ENCODE assay signal across 9 mouse cellular contexts in the genomic region with DNA sequence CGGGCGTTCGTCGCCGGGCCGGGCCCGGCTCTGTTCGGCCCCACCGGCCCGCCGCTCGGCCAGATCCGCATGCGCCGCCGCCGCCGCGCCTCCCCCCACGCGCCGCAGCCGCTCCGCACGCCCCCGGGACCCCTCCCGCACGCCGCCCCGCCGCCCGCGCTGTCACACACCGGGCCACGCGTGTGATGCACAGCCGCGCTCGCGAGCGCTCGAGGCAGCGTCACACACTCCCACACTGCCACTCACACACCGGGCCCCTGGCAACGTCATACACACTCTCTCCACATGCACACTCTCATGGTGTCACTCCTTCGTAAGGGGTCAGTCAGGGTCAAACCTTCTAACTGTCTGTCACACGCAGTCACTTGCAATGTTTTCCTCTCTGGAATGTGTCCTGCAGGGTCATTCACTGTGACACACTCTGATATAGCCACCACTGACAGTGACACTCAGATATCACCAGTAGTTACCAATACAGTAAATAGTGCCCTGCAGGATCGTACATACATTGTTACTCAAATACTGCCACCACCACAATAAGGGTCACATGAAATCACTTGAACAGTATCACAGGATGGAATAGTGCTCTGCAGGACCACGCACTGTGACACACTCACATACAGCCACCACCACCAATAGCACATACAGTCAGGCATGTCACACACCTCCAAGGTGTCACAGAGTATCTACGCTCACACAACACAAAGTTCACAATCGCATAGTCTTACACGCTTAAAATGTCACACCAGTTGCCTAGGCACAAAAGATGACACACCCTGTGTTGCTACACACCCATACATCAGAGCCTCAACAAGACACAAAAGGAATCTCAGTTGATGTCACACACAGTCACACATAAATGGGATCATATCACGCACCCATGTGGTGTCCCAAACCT. TPM values are rescaled to one million over a fixed set of nuclear protein-coding genes. Genes with fewer than 3 reads are reported as not detected.
A peak's percentile ranks its signal among the peaks of the same experiment; 100 is the strongest.
DNase-seq lines count a peak whose midpoint lies in the region; ATAC-seq and TF ChIP-seq lines count a peak whose summit lies in the region.
"Had no signal": no experiment of that assay in that cellular context is flagged by ENCODE, and none has a peak within 500 bp of the region (broad histone marks: within the 10 kb centered on the region; RNA-seq: fewer than 3 reads in every experiment).

No protein-coding gene starts in this region.

- H3K79me2 ChIP-seq in MEL (ENCODE audit: control insufficient read depth, insufficient read depth, low read length, poor library complexity): peaks cover 11% of the 10 kb centered on the region

- no peak overlapping the region for H3K27ac ChIP-seq in MEL (ENCODE audit: control insufficient read depth, low read depth, low read length)
- peak overlapping the region; percentile 79 for H3K27ac ChIP-seq in heart, embryonic 10.5 days
- no peak overlapping the region; the same call in 1 of the 2 replicates for H3K27ac ChIP-seq in liver, embryonic 15.5 days (replicated peaks)

- DNase-seq in CD4-positive, CD25-positive, alpha-beta regulatory T cell, adult 2 months (ENCODE audit: low read depth, low spot score): peak; percentile 70
- peak; percentile 34 for DNase-seq in MEL (ENCODE audit: low read depth, low spot score)
- no peak for DNase-seq in heart, embryonic 10.5 days (ENCODE audit: low spot score)
- peak; percentile 66 for DNase-seq in layer of hippocampus, adult 11-12 months (ENCODE audit: low spot score)
- DNase-seq in retina, postnatal 1 day: peak; percentile 76

- TF ChIP-seq POLR2A in MEL (IDR thresholded peaks at IDR 0.05; ENCODE audit: control insufficient read depth in 1 of 2, insufficient read depth in 1 of 2, low read depth in 1 of 2, low read length in 2 of 2, poor library complexity in 1 of 2): no peak

- H3K27me3 ChIP-seq in MEL (ENCODE audit: control insufficient read depth in 1 of 2, insufficient read depth in 2 of 2, low read length in 2 of 2): peaks cover 2 to 4% of the 10 kb centered on the region in 2 experiments; a peak in 3 of 4 replicates
- H3K27me3 ChIP-seq in heart, embryonic 10.5 days (ENCODE audit: insufficient read depth, poor library complexity, severe bottlenecking): peaks cover 31% of the 10 kb centered on the region
- H3K27me3 ChIP-seq in liver, embryonic 15.5 days: peaks cover 52% of the 10 kb centered on the region

- H3K4me3 ChIP-seq in MEL (ENCODE audit: control insufficient read depth in 1 of 2, insufficient read depth in 1 of 2, low read depth in 2 of 2, low read length in 2 of 2): peak overlapping the region; percentile 52 to 70
- peak overlapping the region; percentile 73 for H3K4me3 ChIP-seq in heart, embryonic 10.5 days
- H3K4me3 ChIP-seq in liver, embryonic 15.5 days (replicated peaks): peak overlapping the region; percentile 80

- no peak for TF ChIP-seq EP300 in MEL (IDR thresholded peaks at IDR 0.05; ENCODE audit: low read depth in 1 of 2, low read length in 2 of 2)

- 7% methylated on average over 47 of the region's 53 CpGs for WGBS in heart, embryonic 10.5 days
- 7% methylated on average over 52 of the region's 53 CpGs for WGBS in liver, embryonic 15.5 days (ENCODE audit: insufficient replicate concordance)

- peaks cover 4 to 23% of the 10 kb centered on the region in 2 experiments for H3K4me1 ChIP-seq in MEL (ENCODE audit: control insufficient read depth in 1 of 2, insufficient read depth in 2 of 2, low read length in 2 of 2)
- peaks cover 24% of the 10 kb centered on the region for H3K4me1 ChIP-seq in heart, embryonic 10.5 days
- peaks cover 46% of the 10 kb centered on the region for H3K4me1 ChIP-seq in liver, embryonic 15.5 days (replicated peaks)

- H3K9me3 ChIP-seq in MEL (replicated peaks; ENCODE audit: insufficient read depth, low read length): no peaks in the 10 kb centered on the region
- no peaks in the 10 kb centered on the region for H3K9me3 ChIP-seq in heart, embryonic 10.5 days
- H3K9me3 ChIP-seq in liver, embryonic 15.5 days (replicated peaks): no peaks in the 10 kb centered on the region

- H3K36me3 ChIP-seq in MEL (ENCODE audit: control insufficient read depth in 1 of 2, insufficient read depth in 2 of 2, low read length in 2 of 2): peaks cover 0 to 19% of the 10 kb centered on the region in 2 experiments; a peak in 2 of 4 replicates
- no peaks in the 10 kb centered on the region for H3K36me3 ChIP-seq in heart, embryonic 10.5 days
- H3K36me3 ChIP-seq in liver, embryonic 15.5 days (replicated peaks): peaks cover 19% of the 10 kb centered on the region

- no peak for TF ChIP-seq CTCF in MEL (IDR thresholded peaks at IDR 0.05 in 2 of 3, conservative IDR thresholded peaks at IDR 0.05 in 1 of 3; ENCODE audit: control insufficient read depth in 1 of 3, insufficient read depth in 1 of 3, low read depth in 2 of 3, low read length in 3 of 3, poor library complexity in 1 of 3, severe bottlenecking in 1 of 3)

- TF ChIP-seq RAD21 in MEL (IDR thresholded peaks at IDR 0.05; ENCODE audit: low read depth, low read length): no peak

- H3K4me2 ChIP-seq in liver, embryonic 15.5 days: peak overlapping the region; percentile 90

- peak overlapping the region; percentile 27; the same call in 1 of the 2 replicates for H3K9ac ChIP-seq in MEL (ENCODE audit: control insufficient read depth, low read depth, low read length, poor library complexity, severe bottlenecking)
- H3K9ac ChIP-seq in liver, embryonic 15.5 days: peak overlapping the region; percentile 55

- ATAC-seq in common myeloid progenitor, adult 5-6 weeks (replicated peaks; ENCODE audit: low read depth, poor library complexity, severe bottlenecking): peak; percentile 6; the same call in 1 of the 2 replicates
- no peak for ATAC-seq in liver, embryonic 15.5 days (ENCODE audit: insufficient read depth)
- no peak for ATAC-seq in megakaryocyte-erythroid progenitor cell, adult 5-6 weeks (replicated peaks; ENCODE audit: low FRiP score, low TSS enrichment, poor library complexity, severe bottlenecking)

TF ChIP-seq in MEL, 35 proteins besides CTCF, POLR2A, EP300 and RAD21:
- TF ChIP-seq SIN3A (IDR thresholded peaks at IDR 0.05; ENCODE audit: low read length) (0 out of 2 replicates have a peak, but pooled peaks have one; percentile 28), ZC3H11A (IDR thresholded peaks at IDR 0.05; ENCODE audit: low read depth, low read length) (no peak)

RNA-seq across cellular contexts. Expression of a gene that starts 0.7 kb away (rescaled TPM):
- total RNA-seq in MEL (2012; rRNA removed): 0.19 and 0.36 TPM in 2 replicates
- polyA plus RNA-seq in MEL (2012; ENCODE audit: insufficient read depth in 1 of 2, insufficient read length in 2 of 2, low read depth in 1 of 2, low replicate concordance in 2 of 2, missing spikeins in 1 of 2): under 1 TPM in 1 of 2 experiments, not detected in 1; 0.68 TPM
- total RNA-seq in common myeloid progenitor, adult 5-6 weeks (2017): 0.34 TPM in 1 of 2 replicates, not detected in the other
- polyA plus RNA-seq in heart, embryonic 10.5 days (2016; fragmentation: Nextera tagmentation; extraction: Ambion mirVana): 0.40 and 0.46 TPM in 2 replicates
- 0.06 and 0.09 TPM in 2 replicates for polyA plus RNA-seq in liver, embryonic 15.5 days (2015; fragmentation: Nextera tagmentation; extraction: Ambion mirVana)
- total RNA-seq in megakaryocyte-erythroid progenitor cell, adult 5-6 weeks (2014; fragmentation: Nextera tagmentation): 0.09 and 0.37 TPM in 2 replicates
- 0.15 TPM in 1 of 2 replicates, not detected in the other for total RNA-seq in megakaryocyte-erythroid progenitor cell, adult 5-6 weeks (2017)
- total RNA-seq: gastrocnemius, adult 8-10 months had no signal

RNA-seq across cellular contexts. Expression of a gene that starts 1.0 kb away (rescaled TPM):
- total RNA-seq in MEL (2012; rRNA removed): 183 and 245 TPM in 2 replicates
- 100 to 1,000 TPM in 1 of 2 experiments, not detected in 1; 210 TPM for polyA plus RNA-seq in MEL (2012; ENCODE audit: insufficient read depth in 1 of 2, insufficient read length in 2 of 2, low read depth in 1 of 2, low replicate concordance in 2 of 2, missing spikeins in 1 of 2)
- total RNA-seq in common myeloid progenitor, adult 5-6 weeks (2017): 78.0 and 98.4 TPM in 2 replicates
- 88.8 and 94.6 TPM in 2 replicates for polyA plus RNA-seq in heart, embryonic 10.5 days (2016; fragmentation: Nextera tagmentation; extraction: Ambion mirVana)
- polyA plus RNA-seq in liver, embryonic 15.5 days (2015; fragmentation: Nextera tagmentation; extraction: Ambion mirVana): 920 and 1,009 TPM in 2 replicates
- total RNA-seq in megakaryocyte-erythroid progenitor cell, adult 5-6 weeks (2014; fragmentation: Nextera tagmentation): 667 and 741 TPM in 2 replicates
- 183 and 213 TPM in 2 replicates for total RNA-seq in megakaryocyte-erythroid progenitor cell, adult 5-6 weeks (2017)

RNA-seq across cellular contexts. Expression of a gene that starts 26.8 kb away (rescaled TPM):
- total RNA-seq in MEL (2012; rRNA removed): 2.0 and 2.4 TPM in 2 replicates
- 1 to 10 TPM in 1 of 2 experiments, not detected in 1; 6.7 TPM for polyA plus RNA-seq in MEL (2012; ENCODE audit: insufficient read depth in 1 of 2, insufficient read length in 2 of 2, low read depth in 1 of 2, low replicate concordance in 2 of 2, missing spikeins in 1 of 2)
- total RNA-seq in common myeloid progenitor, adult 5-6 weeks (2017): 9.6 and 13.1 TPM in 2 replicates
- polyA plus RNA-seq in heart, embryonic 10.5 days (2016; fragmentation: Nextera tagmentation; extraction: Ambion mirVana): 19.0 and 23.8 TPM in 2 replicates
- polyA plus RNA-seq in liver, embryonic 15.5 days (2015; fragmentation: Nextera tagmentation; extraction: Ambion mirVana): 35.6 and 38.9 TPM in 2 replicates
- 4.8 and 10.1 TPM in 2 replicates for total RNA-seq in megakaryocyte-erythroid progenitor cell, adult 5-6 weeks (2014; fragmentation: Nextera tagmentation)
- total RNA-seq in megakaryocyte-erythroid progenitor cell, adult 5-6 weeks (2017): 4.3 and 12.5 TPM in 2 replicates

RNA-seq across cellular contexts. Expression of a gene that starts 39.9 kb away (rescaled TPM):
- 9.9 and 12.4 TPM in 2 replicates for total RNA-seq in MEL (2012; rRNA removed)
- 10 to 100 TPM in 1 of 2 experiments, not detected in 1; 10.6 TPM for polyA plus RNA-seq in MEL (2012; ENCODE audit: insufficient read depth in 1 of 2, insufficient read length in 2 of 2, low read depth in 1 of 2, low replicate concordance in 2 of 2, missing spikeins in 1 of 2)
- 11.5 and 14.0 TPM in 2 replicates for total RNA-seq in common myeloid progenitor, adult 5-6 weeks (2017)
- polyA plus RNA-seq in heart, embryonic 10.5 days (2016; fragmentation: Nextera tagmentation; extraction: Ambion mirVana): 34.8 and 38.9 TPM in 2 replicates
- 28.2 and 29.6 TPM in 2 replicates for polyA plus RNA-seq in liver, embryonic 15.5 days (2015; fragmentation: Nextera tagmentation; extraction: Ambion mirVana)
- 2.0 and 6.6 TPM in 2 replicates for total RNA-seq in megakaryocyte-erythroid progenitor cell, adult 5-6 weeks (2014; fragmentation: Nextera tagmentation)
- 9.7 and 11.3 TPM in 2 replicates for total RNA-seq in megakaryocyte-erythroid progenitor cell, adult 5-6 weeks (2017)

RNA-seq across cellular contexts. Expression of a gene that starts 52.4 kb away (rescaled TPM):
- total RNA-seq in MEL (2012; rRNA removed): 0.39 TPM in 2 replicates
- 1 to 10 TPM in 1 of 2 experiments, not detected in 1; 1.4 TPM for polyA plus RNA-seq in MEL (2012; ENCODE audit: insufficient read depth in 1 of 2, insufficient read length in 2 of 2, low read depth in 1 of 2, low replicate concordance in 2 of 2, missing spikeins in 1 of 2)
- total RNA-seq in common myeloid progenitor, adult 5-6 weeks (2017): 1.2 and 1.8 TPM in 2 replicates
- 2.4 and 2.8 TPM in 2 replicates for polyA plus RNA-seq in heart, embryonic 10.5 days (2016; fragmentation: Nextera tagmentation; extraction: Ambion mirVana)
- 0.67 and 0.75 TPM in 2 replicates for polyA plus RNA-seq in liver, embryonic 15.5 days (2015; fragmentation: Nextera tagmentation; extraction: Ambion mirVana)
- total RNA-seq in megakaryocyte-erythroid progenitor cell, adult 5-6 weeks (2014; fragmentation: Nextera tagmentation): 0.77 and 1.9 TPM in 2 replicates
- total RNA-seq in megakaryocyte-erythroid progenitor cell, adult 5-6 weeks (2017): 1.3 and 1.4 TPM in 2 replicates
